Mouse (Mus musculus) kidney, adult 9 months (tissue): ENCODE data around the gene Nek9.

Experiments used
- DNase-seq: peaks from one replicate; pipeline ENCODE4 v3.0.0; 2022

The Nek9 gene

GRCm38 (mm10) chr12:85339243-85339729 is at the start of gene Nek9:
Gene Nek9, minus strand, starts transcription at chr12:85339362.
- DNase-seq: peak; percentile 93

GRCm38 (mm10) chr12:85385995-85386375 is 46.8 kb upstream of the Nek9 start:
- no peak for DNase-seq

- DNase-seq: no peak
These were observed 46.3 kb upstream of the Nek9 start for GRCm38 (mm10) chr12:85385329-85385994.

GRCm38 (mm10) chr12:85382761-85383680 is 43.9 kb upstream of the Nek9 start:
- no peak for DNase-seq

- DNase-seq: no peak
These were observed 42.4 kb upstream of the Nek9 start for GRCm38 (mm10) chr12:85381570-85381969.

- no peak for DNase-seq
These were observed 41.8 kb upstream of the Nek9 start for GRCm38 (mm10) chr12:85380942-85381341.

- DNase-seq: no peak
These were observed 41.1 kb upstream of the Nek9 start for GRCm38 (mm10) chr12:85380308-85380707.

- DNase-seq: no peak
These were observed 39.1 kb upstream of the Nek9 start for GRCm38 (mm10) chr12:85378271-85378670.

- peak; percentile 96 for DNase-seq
These were observed 35.6 kb upstream of the Nek9 start, which contains the start of gene Tmed10 for GRCm38 (mm10) chr12:85374561-85375272. Gene Tmed10, minus strand, starts transcription at chr12:85374847.

- peak; percentile 77 for DNase-seq
These were observed 34.7 kb upstream of the Nek9 start for GRCm38 (mm10) chr12:85373591-85374560.

- no peak for DNase-seq
These were observed 33.0 kb upstream of the Nek9 start for GRCm38 (mm10) chr12:85372068-85372665.

- DNase-seq: no peak
These were observed 29.4 kb upstream of the Nek9 start for GRCm38 (mm10) chr12:85368441-85369063.

- DNase-seq: no peak
These were observed 27.1 kb upstream of the Nek9 start for GRCm38 (mm10) chr12:85366271-85366670.

- no peak for DNase-seq
These were observed 23.3 kb upstream of the Nek9 start for GRCm38 (mm10) chr12:85362510-85362909.

GRCm38 (mm10) chr12:85361580-85361979 is 22.4 kb upstream of the Nek9 start:
- no peak for DNase-seq

GRCm38 (mm10) chr12:85361165-85361564 is 22.0 kb upstream of the Nek9 start:
- no peak for DNase-seq

GRCm38 (mm10) chr12:85354061-85354460 is 14.9 kb upstream of the Nek9 start:
- DNase-seq: no peak

- no peak for DNase-seq
These were observed 11.5 kb upstream of the Nek9 start for GRCm38 (mm10) chr12:85350407-85351232.

GRCm38 (mm10) chr12:85348338-85348737 is 9.2 kb upstream of the Nek9 start:
- DNase-seq: peak; percentile 53

GRCm38 (mm10) chr12:85347196-85347595 is 8.0 kb upstream of the Nek9 start:
- peak; percentile 44 for DNase-seq
